Mouse (Mus musculus): ENCODE measurements around the gene Ankrd54. TPM values are rescaled to one million over a fixed set of nuclear protein-coding genes. Genes with fewer than 3 reads are reported as not detected.

Gene Ankrd54
- polyA plus RNA-seq, 1 experiment from 2014 or later, result 58.1 TPM

DNA sequence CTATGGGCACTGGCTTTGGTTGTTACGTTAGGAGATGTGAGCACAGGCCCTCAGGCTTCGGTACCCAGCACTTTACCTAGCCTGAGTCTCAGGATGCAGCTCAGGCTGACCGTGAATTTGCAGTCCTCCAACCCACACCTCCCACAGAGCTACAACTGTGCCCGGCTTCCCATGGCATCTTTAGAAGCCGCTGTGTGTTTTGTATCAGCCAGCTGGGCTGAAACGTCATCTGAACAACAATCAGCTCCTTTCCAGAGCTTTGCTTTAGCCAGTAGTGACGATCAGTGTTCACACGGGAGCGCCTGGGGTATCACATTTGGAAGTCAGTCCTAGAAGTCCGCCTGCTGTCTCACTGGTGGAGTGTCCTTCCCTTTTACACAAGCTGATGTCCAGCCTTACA, 40.6 kb upstream of the Ankrd54 start:
- Histone ChIP-seq H3K36me3 (ENCODE audit: control insufficient read depth, insufficient read depth) (no peaks in the 10 kb centered on the region), H3K4me2 (ENCODE audit: low read length) (no peak overlapping the region), H3K27me3 (replicated peaks; ENCODE audit: control insufficient read depth, insufficient read depth, low read length) (no peaks in the 10 kb centered on the region), H3K9ac (replicated peaks; ENCODE audit: low read depth, low read length) (no peak overlapping the region), H3K9me3 (ENCODE audit: control insufficient read depth, low read length) (no peaks in the 10 kb centered on the region), H3K27ac (ENCODE audit: low read length) (no peak overlapping the region), H3K4me3 (replicated peaks; ENCODE audit: low read length) (no peak overlapping the region), H3K4me1 (replicated peaks; ENCODE audit: control insufficient read depth, insufficient read depth, low read length) (0 out of 2 replicates have a peak, but pooled peaks cover 2% of the 10 kb centered on the region)
- ATAC-seq, result no peak
- WGBS, result 61% methylated on average over 10 of the region's 10 CpGs

DNA sequence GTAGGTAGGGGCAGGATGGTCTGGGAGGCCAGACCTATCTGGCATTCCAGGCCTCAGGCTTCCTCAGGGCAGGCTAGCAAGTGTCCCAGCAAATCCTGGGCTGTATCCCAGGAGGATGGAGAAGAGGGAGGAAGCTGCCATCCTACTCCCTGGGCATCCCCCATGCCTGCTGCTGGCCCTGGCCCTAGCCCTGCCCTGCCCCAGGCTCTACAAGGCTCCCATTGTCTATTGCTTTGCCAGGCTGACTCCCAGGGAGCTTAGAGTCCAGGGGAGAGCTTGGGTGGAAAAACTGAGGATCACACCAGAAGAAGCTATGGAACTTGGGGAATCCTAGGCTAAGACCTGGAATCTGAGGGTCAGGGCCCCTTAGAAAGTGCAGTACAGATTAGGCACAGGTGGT, 38.8 kb upstream of the Ankrd54 start:
- no peaks in the 10 kb centered on the region for H3K36me3 ChIP-seq (ENCODE audit: control insufficient read depth, insufficient read depth)
- H3K4me3 ChIP-seq (replicated peaks; ENCODE audit: low read length), result no peak overlapping the region
- no peaks in the 10 kb centered on the region for H3K9me3 ChIP-seq (ENCODE audit: control insufficient read depth, low read length)
- ATAC-seq, result no peak
- H3K4me1 ChIP-seq (replicated peaks; ENCODE audit: control insufficient read depth, insufficient read depth, low read length), result no peaks in the 10 kb centered on the region
- H3K27ac ChIP-seq (ENCODE audit: low read length), result no peak overlapping the region
- no peak overlapping the region for H3K4me2 ChIP-seq (ENCODE audit: low read length)
- no peaks in the 10 kb centered on the region for H3K27me3 ChIP-seq (replicated peaks; ENCODE audit: control insufficient read depth, insufficient read depth, low read length)
- no peak overlapping the region for H3K9ac ChIP-seq (replicated peaks; ENCODE audit: low read depth, low read length)

DNA sequence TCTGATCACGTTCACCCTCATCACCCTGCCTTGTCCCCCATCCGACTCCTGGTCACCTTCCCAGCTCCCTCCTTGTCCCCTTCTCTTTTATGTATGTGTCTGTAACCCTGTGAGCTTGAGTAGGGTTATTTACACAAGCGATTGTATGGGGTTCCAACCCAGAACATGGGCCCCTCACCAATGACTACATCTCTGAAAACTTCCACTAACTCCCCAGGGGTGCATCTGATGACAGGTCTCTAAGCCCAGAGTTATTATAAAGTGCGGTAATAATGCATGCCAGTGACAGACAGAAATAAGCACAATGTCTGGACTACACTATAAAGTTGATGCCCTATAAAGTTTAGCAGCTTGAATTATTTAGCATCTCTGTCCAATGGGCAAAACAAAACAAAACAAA, 37.7 kb upstream of the Ankrd54 start:
- WGBS, result 85% methylated on average over 4 of the region's 4 CpGs
- Histone ChIP-seq H3K27me3 (replicated peaks; ENCODE audit: control insufficient read depth, insufficient read depth, low read length) (no peaks in the 10 kb centered on the region), H3K36me3 (ENCODE audit: control insufficient read depth, insufficient read depth) (peaks cover 3% of the 10 kb centered on the region; the same call in 1 of the 2 replicates), H3K4me1 (replicated peaks; ENCODE audit: control insufficient read depth, insufficient read depth, low read length) (no peaks in the 10 kb centered on the region), H3K4me2 (ENCODE audit: low read length) (no peak overlapping the region), H3K9ac (replicated peaks; ENCODE audit: low read depth, low read length) (no peak overlapping the region), H3K9me3 (ENCODE audit: control insufficient read depth, low read length) (no peaks in the 10 kb centered on the region), H3K27ac (ENCODE audit: low read length) (no peak overlapping the region), H3K4me3 (replicated peaks; ENCODE audit: low read length) (no peak overlapping the region)
- no peak for ATAC-seq

DNA sequence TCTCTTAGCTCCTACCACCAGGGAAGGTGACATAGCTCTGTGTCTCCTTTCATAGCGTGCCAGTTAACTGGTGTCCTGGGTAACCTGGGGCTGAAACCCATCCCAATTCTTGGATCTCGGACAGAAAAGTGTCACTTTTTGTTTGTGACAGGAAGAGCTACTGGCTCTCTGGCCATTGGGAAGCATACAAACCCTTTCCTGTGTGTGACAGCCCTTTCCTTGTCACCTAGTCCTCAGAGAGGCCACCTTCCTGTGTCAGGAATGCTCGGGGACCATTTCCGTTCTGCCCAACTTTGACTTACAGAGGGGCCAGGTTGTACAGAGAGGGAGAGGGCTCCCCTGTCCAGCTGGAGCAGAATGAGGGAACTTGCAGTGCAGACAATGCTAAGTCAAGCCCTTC, 36.8 kb upstream of the Ankrd54 start:
- Histone ChIP-seq H3K36me3 (ENCODE audit: control insufficient read depth, insufficient read depth) (peaks cover 3% of the 10 kb centered on the region; the same call in 1 of the 2 replicates), H3K4me1 (replicated peaks; ENCODE audit: control insufficient read depth, insufficient read depth, low read length) (no peaks in the 10 kb centered on the region), H3K4me3 (replicated peaks; ENCODE audit: low read length) (no peak overlapping the region), H3K27ac (ENCODE audit: low read length) (no peak overlapping the region), H3K9ac (replicated peaks; ENCODE audit: low read depth, low read length) (no peak overlapping the region), H3K4me2 (ENCODE audit: low read length) (no peak overlapping the region), H3K27me3 (replicated peaks; ENCODE audit: control insufficient read depth, insufficient read depth, low read length) (no peaks in the 10 kb centered on the region), H3K9me3 (ENCODE audit: control insufficient read depth, low read length) (no peaks in the 10 kb centered on the region)
- no peak for ATAC-seq
- 66% methylated on average over 4 of the region's 4 CpGs for WGBS

DNA sequence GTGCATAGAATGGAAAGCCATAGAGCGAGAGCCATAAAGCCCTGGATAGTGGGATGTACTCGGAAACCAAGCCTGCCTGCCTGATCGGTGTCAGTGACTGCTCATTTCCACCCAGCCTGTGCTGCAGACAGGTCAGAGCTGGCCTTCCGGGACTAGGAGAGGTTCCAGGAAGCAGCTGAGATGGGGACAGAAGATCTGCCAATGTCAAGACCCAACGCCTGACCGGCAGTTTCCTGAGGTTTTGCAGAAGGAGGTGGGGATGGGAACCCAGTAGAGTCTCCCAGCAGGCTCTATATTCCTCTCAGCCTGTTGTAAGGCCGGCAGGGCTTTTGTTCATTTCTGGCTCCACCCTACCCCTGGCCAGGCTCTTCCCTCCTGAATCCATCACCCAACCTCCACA, 36.2 kb upstream of the Ankrd54 start:
- Histone ChIP-seq H3K27me3 (replicated peaks; ENCODE audit: control insufficient read depth, insufficient read depth, low read length) (no peaks in the 10 kb centered on the region), H3K36me3 (ENCODE audit: control insufficient read depth, insufficient read depth) (peaks cover 7% of the 10 kb centered on the region), H3K4me3 (replicated peaks; ENCODE audit: low read length) (no peak overlapping the region), H3K9ac (replicated peaks; ENCODE audit: low read depth, low read length) (no peak overlapping the region), H3K4me1 (replicated peaks; ENCODE audit: control insufficient read depth, insufficient read depth, low read length) (no peaks in the 10 kb centered on the region), H3K9me3 (ENCODE audit: control insufficient read depth, low read length) (no peaks in the 10 kb centered on the region), H3K27ac (ENCODE audit: low read length) (no peak overlapping the region), H3K4me2 (ENCODE audit: low read length) (no peak overlapping the region)
- WGBS, result 58% methylated on average over 7 of the region's 7 CpGs
- ATAC-seq, result no peak

DNA sequence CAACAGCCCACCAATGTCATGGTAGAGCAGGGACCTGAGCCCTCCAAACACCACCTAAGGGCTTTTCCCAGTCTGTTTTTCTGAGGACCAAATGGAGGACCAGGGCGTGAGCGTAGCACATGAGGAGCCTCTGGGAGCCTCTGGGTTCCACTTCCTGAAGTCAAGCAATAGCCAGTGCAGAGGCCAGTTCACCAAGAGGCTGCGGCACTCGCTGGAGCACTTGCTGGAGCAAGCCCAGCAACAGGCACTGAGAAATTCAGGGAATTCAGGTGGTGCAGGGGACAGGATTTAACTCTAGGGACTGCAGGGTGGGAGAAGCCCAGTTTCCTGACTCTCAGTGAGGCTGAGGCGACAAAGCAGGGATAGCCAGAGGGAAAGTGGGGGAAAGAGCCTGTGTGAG, 35.5 kb upstream of the Ankrd54 start:
- Histone ChIP-seq H3K9ac (replicated peaks; ENCODE audit: low read depth, low read length) (no peak overlapping the region), H3K27ac (ENCODE audit: low read length) (no peak overlapping the region), H3K4me3 (replicated peaks; ENCODE audit: low read length) (no peak overlapping the region), H3K4me1 (replicated peaks; ENCODE audit: control insufficient read depth, insufficient read depth, low read length) (no peaks in the 10 kb centered on the region), H3K4me2 (ENCODE audit: low read length) (no peak overlapping the region), H3K36me3 (ENCODE audit: control insufficient read depth, insufficient read depth) (peaks cover 12% of the 10 kb centered on the region), H3K27me3 (replicated peaks; ENCODE audit: control insufficient read depth, insufficient read depth, low read length) (no peaks in the 10 kb centered on the region), H3K9me3 (ENCODE audit: control insufficient read depth, low read length) (no peaks in the 10 kb centered on the region)
- WGBS, result 78% methylated on average over 5 of the region's 5 CpGs
- no peak for ATAC-seq

DNA sequence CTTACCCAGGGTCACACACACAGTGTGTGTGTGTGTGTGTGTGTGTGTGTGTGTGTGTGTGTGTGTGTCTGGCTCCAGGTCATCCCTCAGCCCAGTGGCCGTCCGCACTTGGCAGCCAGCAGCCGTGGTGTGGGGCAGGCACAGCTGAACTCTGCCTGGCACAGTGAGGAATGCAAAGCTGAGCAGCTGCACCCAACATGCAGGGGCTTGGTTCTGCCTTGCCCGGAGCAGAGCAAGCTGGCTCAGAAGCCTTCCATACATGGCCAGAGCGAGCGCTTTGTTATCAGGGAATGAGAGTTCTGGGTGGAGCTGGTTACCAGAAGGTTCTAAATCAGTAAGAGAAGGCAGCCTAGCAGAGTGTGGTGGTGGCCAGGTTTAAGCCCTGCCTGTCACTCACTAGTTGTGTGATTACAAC, 34.9 kb upstream of the Ankrd54 start:
- H3K4me3 ChIP-seq (replicated peaks; ENCODE audit: low read length), result no peak overlapping the region
- no peaks in the 10 kb centered on the region for H3K9me3 ChIP-seq (ENCODE audit: control insufficient read depth, low read length)
- ATAC-seq, result no peak
- no peaks in the 10 kb centered on the region for H3K27me3 ChIP-seq (replicated peaks; ENCODE audit: control insufficient read depth, insufficient read depth, low read length)
- 62% methylated on average over 6 of the region's 6 CpGs for WGBS
- H3K9ac ChIP-seq (replicated peaks; ENCODE audit: low read depth, low read length), result no peak overlapping the region
- H3K36me3 ChIP-seq (ENCODE audit: control insufficient read depth, insufficient read depth), result peaks cover 12% of the 10 kb centered on the region
- no peak overlapping the region for H3K4me2 ChIP-seq (ENCODE audit: low read length)
- H3K27ac ChIP-seq (ENCODE audit: low read length), result no peak overlapping the region
- H3K4me1 ChIP-seq (replicated peaks; ENCODE audit: control insufficient read depth, insufficient read depth, low read length), result no peaks in the 10 kb centered on the region

DNA sequence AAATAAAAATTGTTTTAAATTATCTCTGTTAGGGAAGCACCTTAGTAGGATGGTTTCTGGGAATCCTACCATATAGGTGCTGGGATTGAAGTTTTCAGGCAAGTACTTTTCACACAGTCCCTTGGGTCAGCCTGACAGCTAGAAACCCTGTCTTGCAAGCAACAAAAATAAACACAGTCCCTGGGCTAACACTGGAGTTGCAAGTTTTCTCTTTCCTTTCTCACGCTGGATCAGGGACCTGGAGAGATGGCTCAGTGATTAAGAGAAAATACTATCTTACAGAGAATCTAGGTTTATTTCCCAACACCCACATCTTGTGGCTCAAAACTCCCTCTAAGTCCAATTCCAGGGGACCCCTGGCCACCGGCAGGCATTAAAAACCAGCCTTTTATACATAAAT, 34.4 kb upstream of the Ankrd54 start:
- Histone ChIP-seq H3K4me2 (ENCODE audit: low read length) (no peak overlapping the region), H3K4me1 (replicated peaks; ENCODE audit: control insufficient read depth, insufficient read depth, low read length) (no peaks in the 10 kb centered on the region), H3K4me3 (replicated peaks; ENCODE audit: low read length) (no peak overlapping the region), H3K9me3 (ENCODE audit: control insufficient read depth, low read length) (no peaks in the 10 kb centered on the region), H3K36me3 (ENCODE audit: control insufficient read depth, insufficient read depth) (peaks cover 14% of the 10 kb centered on the region), H3K27ac (ENCODE audit: low read length) (no peak overlapping the region), H3K9ac (replicated peaks; ENCODE audit: low read depth, low read length) (no peak overlapping the region), H3K27me3 (replicated peaks; ENCODE audit: control insufficient read depth, insufficient read depth, low read length) (no peaks in the 10 kb centered on the region)
- ATAC-seq, result no peak
- 51% methylated on average over 2 of the region's 2 CpGs for WGBS

DNA sequence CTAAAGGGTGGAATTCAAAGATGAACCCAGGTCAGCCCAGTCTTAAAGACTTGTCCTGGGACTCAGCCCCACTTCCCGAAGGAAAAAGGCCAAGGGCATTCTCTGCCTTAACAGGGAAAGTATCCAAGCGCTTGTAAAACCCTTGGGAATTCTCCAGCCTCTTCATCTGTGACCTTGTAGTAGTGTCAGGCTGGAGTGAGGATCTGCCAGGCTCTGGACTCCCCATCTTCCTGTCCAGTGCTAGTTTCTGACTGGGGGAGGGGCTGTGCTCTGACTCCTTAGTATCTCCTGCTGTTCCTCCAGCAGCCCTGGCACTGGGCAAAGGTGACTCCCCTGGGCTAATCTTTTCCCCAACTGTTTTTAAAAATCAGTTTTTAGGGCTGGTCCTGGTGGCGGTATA, 33.9 kb upstream of the Ankrd54 start:
- no peaks in the 10 kb centered on the region for H3K9me3 ChIP-seq (ENCODE audit: control insufficient read depth, low read length)
- no peaks in the 10 kb centered on the region for H3K27me3 ChIP-seq (replicated peaks; ENCODE audit: control insufficient read depth, insufficient read depth, low read length)
- 84% methylated on average over 3 of the region's 3 CpGs for WGBS
- H3K4me2 ChIP-seq (ENCODE audit: low read length), result no peak overlapping the region
- peaks cover 16% of the 10 kb centered on the region for H3K36me3 ChIP-seq (ENCODE audit: control insufficient read depth, insufficient read depth)
- no peak for ATAC-seq
- no peak overlapping the region for H3K4me3 ChIP-seq (replicated peaks; ENCODE audit: low read length)
- H3K4me1 ChIP-seq (replicated peaks; ENCODE audit: control insufficient read depth, insufficient read depth, low read length), result no peaks in the 10 kb centered on the region
- no peak overlapping the region for H3K27ac ChIP-seq (ENCODE audit: low read length)
- no peak overlapping the region for H3K9ac ChIP-seq (replicated peaks; ENCODE audit: low read depth, low read length)

DNA sequence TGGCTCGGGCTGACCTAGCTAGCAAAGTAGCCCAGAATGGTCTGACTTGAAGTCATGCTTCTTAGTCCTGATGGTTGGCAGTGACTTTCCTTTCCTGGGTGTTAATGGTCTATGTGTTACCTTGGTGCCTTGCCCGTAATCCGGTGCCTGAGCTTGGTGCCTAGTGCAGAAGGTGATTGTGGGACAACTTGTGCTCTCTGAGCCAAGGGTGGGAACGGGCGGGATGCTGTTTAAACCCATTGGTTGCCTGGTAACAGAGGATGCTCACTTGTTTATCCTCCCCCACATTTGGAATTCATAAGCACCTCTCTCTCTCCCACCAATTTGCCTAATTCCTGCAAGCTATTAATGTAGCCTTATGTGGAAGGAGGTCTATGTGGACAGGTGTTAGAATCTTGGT, 32.8 kb upstream of the Ankrd54 start:
- H3K27ac ChIP-seq (ENCODE audit: low read length), result no peak overlapping the region
- no peak overlapping the region for H3K4me3 ChIP-seq (replicated peaks; ENCODE audit: low read length)
- no peak overlapping the region for H3K9ac ChIP-seq (replicated peaks; ENCODE audit: low read depth, low read length)
- no peaks in the 10 kb centered on the region for H3K27me3 ChIP-seq (replicated peaks; ENCODE audit: control insufficient read depth, insufficient read depth, low read length)
- peaks cover 22% of the 10 kb centered on the region for H3K36me3 ChIP-seq (ENCODE audit: control insufficient read depth, insufficient read depth)
- H3K4me1 ChIP-seq (replicated peaks; ENCODE audit: control insufficient read depth, insufficient read depth, low read length), result no peaks in the 10 kb centered on the region
- ATAC-seq, result no peak
- no peak overlapping the region for H3K4me2 ChIP-seq (ENCODE audit: low read length)
- 86% methylated on average over 5 of the region's 5 CpGs for WGBS
- H3K9me3 ChIP-seq (ENCODE audit: control insufficient read depth, low read length), result no peaks in the 10 kb centered on the region
